Mouse (Mus musculus) frontal cortex, postnatal 14 days (tissue): ENCODE data around the gene D8Ertd738e.
"Not testable (repeated sequence)": the region's sequence is repeated elsewhere in the genome, so short reads cannot be mapped to it uniquely, and the experiment has no call there.

Experiments
- DNase-seq, 2 experiments: peaks; one replicate each; pipeline ENCODE4 v3.0.0; 2022; ENCODE audit warnings: low spot score in 2 of 2

Gene D8Ertd738e

GRCm38 (mm10) chr8:84249257-84250170 lies at the start of gene D8Ertd738e:
D8Ertd738e (minus strand) TSS chr8:84249719.
- peak; percentile 69 to 77 for DNase-seq

GRCm38 (mm10) chr8:84297029-84297785 lies 47.7 kb upstream of the D8Ertd738e start:
- no peak for DNase-seq

GRCm38 (mm10) chr8:84291688-84292087 lies 42.2 kb upstream of the D8Ertd738e start:
- peak in 1 of 2 experiments; percentile 41 for DNase-seq

GRCm38 (mm10) chr8:84291086-84291485 lies 41.6 kb upstream of the D8Ertd738e start:
- no peak for DNase-seq

GRCm38 (mm10) chr8:84288892-84289291 lies 39.4 kb upstream of the D8Ertd738e start:
- DNase-seq, result no peak

- DNase-seq, result not testable (repeated sequence)
These were observed 36.1 kb upstream of the D8Ertd738e start for GRCm38 (mm10) chr8:84285665-84286064.

GRCm38 (mm10) chr8:84284608-84285063 lies 35.1 kb upstream of the D8Ertd738e start:
- no peak for DNase-seq

GRCm38 (mm10) chr8:84280777-84281176 lies 31.3 kb upstream of the D8Ertd738e start:
- DNase-seq, result no peak

GRCm38 (mm10) chr8:84276447-84276846 lies 26.9 kb upstream of the D8Ertd738e start:
- no peak for DNase-seq

- DNase-seq, result no peak
These were observed 24.4 kb upstream of the D8Ertd738e start for GRCm38 (mm10) chr8:84273968-84274367.

- no peak for DNase-seq
These were observed 22.8 kb upstream of the D8Ertd738e start for GRCm38 (mm10) chr8:84272302-84272701.

- peak; percentile 100 for DNase-seq
These were observed 20.6 kb upstream of the D8Ertd738e start, which contains the start of gene Ccdc130 for GRCm38 (mm10) chr8:84269950-84270773. Ccdc130 (minus strand) TSS chr8:84270380.

- no peak for DNase-seq
These were observed 11.6 kb upstream of the D8Ertd738e start for GRCm38 (mm10) chr8:84261098-84261497.

- DNase-seq, result peak; percentile 71 to 74
These were observed 7.5 kb upstream of the D8Ertd738e start, which contains the start of gene Mri1 for GRCm38 (mm10) chr8:84256822-84257610. Mri1 (minus strand) TSS chr8:84257326.

GRCm38 (mm10) chr8:84256458-84256821 lies 6.9 kb upstream of the D8Ertd738e start:
- peak in 1 of 2 experiments; percentile 11 for DNase-seq

GRCm38 (mm10) chr8:84255858-84256257 lies 6.3 kb upstream of the D8Ertd738e start:
- DNase-seq, result no peak

GRCm38 (mm10) chr8:84241821-84242220 lies 7.7 kb downstream of the D8Ertd738e start:
- DNase-seq, result no peak

GRCm38 (mm10) chr8:84241167-84241566 lies 8.4 kb downstream of the D8Ertd738e start:
- no peak for DNase-seq

- no peak for DNase-seq
These were observed 11.8 kb downstream of the D8Ertd738e start for GRCm38 (mm10) chr8:84237542-84238229.

- peak; percentile 98 to 99 for DNase-seq
These were observed 12.5 kb downstream of the D8Ertd738e start, which contains the start of gene Zswim4 for GRCm38 (mm10) chr8:84236998-84237473. Zswim4 (minus strand) TSS chr8:84237055.
